Mouse (Mus musculus): Measurements from ENCODE around the gene Atp8a2.

DNA sequence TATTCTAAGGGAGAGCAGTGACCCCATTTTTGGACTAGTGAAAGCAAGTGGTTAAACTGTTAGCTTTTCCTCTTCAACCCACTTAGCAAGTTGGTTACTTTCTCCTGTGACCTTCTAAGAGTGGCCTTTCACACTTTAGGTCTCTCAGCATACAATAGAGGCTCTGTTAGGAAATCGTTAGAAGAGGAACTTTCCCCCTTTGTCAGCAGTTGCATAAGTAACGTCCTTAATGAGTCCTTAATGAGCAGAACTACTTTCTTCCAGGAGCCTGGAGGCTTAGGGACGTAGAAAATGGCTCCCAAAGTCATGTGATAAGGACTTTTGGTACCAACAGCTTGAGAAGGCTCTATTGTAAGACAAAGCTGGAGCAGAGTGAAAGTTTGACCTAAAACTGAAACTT is 434.8 kb downstream of the Atp8a2 start:
- TF ChIP-seq CTCF (IDR thresholded peaks at IDR 0.05; ENCODE audit: low read depth, low read length) (no peak), POLR2A (IDR thresholded peaks at IDR 0.05; ENCODE audit: borderline replicate concordance, low read depth, low read length) (no peak)
